Mouse (Mus musculus) bone marrow macrophage, adult 2 months (primary cell): Measurements from ENCODE around the gene Iqschfp.

Experiments used
- CTCF ChIP-seq: IDR thresholded peaks from 2 replicates; pipeline ENCODE4 v1.5.1; 2012; ENCODE audit warnings: low read depth, mild to moderate bottlenecking, low read length, moderate library complexity
- POLR2A ChIP-seq: IDR thresholded peaks from 2 replicates; pipeline ENCODE4 v1.6.1; 2012; ENCODE audit warnings: mild to moderate bottlenecking, low read depth, low read length, borderline replicate concordance

DNA sequence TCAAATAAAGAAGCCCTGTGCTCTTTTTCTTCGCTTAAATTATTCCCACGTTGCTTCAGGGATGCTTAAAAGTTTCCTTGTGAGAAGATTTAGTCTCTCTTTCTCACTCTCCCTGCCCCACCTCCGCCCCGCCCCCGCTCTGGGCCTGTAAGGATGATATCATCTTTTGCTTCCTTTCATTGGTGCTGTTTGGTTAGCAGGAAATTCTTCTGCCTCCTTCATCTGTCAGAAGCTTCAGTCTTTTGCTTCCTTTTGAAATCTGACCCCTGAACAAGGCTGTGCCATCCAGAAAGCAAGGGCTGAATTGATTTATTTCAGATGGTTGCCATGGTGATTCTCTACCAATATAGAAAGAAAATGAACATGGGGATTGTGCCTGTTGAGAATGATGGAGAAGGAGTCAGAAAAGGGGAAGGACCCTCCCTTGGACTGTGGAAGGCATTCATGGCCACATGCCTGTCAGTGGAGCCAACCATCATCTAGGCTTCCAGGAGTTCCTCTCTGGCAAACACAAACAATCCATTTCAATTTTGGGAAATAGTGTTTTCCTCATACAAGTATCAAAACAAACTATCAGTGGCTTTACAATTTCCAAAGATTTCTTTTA lies 62.5 kb downstream of the Iqschfp start:
- no peak for TF ChIP-seq CTCF
- no peak for TF ChIP-seq POLR2A
